Mouse (Mus musculus) spleen, adult 2 months (tissue): ENCODE results near the gene B4galt3. TPM values are rescaled to one million over a fixed set of nuclear protein-coding genes. Genes with fewer than 3 reads are reported as not detected.

ENCODE experiments used
- DNase-seq, 2 experiments: peaks; one replicate each; pipeline versions ENCODE4 v3.0.0 to v3.0.0-alpha.2; 2012 to 2021; ENCODE audit warnings: low spot score in 2 of 2, low read depth in 1 of 2
- H3K27ac ChIP-seq: fragments of 200-500 bp; 2 replicates; pipeline ENCODE4 v1.5.1; 2012; ENCODE audit warnings: low read length, inconsistent platforms; ENCODE audit not compliant: insufficient read depth
- H3K27me3 ChIP-seq: fragments of 200-500 bp; 2 replicates; pipeline ENCODE4 v1.6.1; 2012; ENCODE audit warnings: mild to moderate bottlenecking, moderate library complexity, low read length, inconsistent platforms; ENCODE audit not compliant: control insufficient read depth, insufficient read depth
- H3K36me3 ChIP-seq: fragments of 200-500 bp; 2 replicates; pipeline ENCODE4 v1.6.1; 2012; ENCODE audit warnings: mild to moderate bottlenecking, low read length, inconsistent platforms; ENCODE audit not compliant: control insufficient read depth, insufficient read depth
- H3K4me1 ChIP-seq: fragments of 200-500 bp; 2 replicates; pipeline ENCODE4 v1.6.1; 2011; ENCODE audit warnings: inconsistent platforms; ENCODE audit not compliant: control insufficient read depth, insufficient read depth, insufficient read length
- H3K4me3 ChIP-seq: fragments of 200-500 bp; 2 replicates; pipeline ENCODE4 v1.5.1; 2011; ENCODE audit warnings: mild to moderate bottlenecking, inconsistent platforms; ENCODE audit not compliant: insufficient read depth, insufficient read length; ENCODE audit errors: extremely low read depth
- CTCF ChIP-seq: fragments of 200-500 bp; IDR thresholded peaks from 2 replicates; pipeline ENCODE4 v1.5.1; 2011; ENCODE audit warnings: mild to moderate bottlenecking, inconsistent platforms; ENCODE audit not compliant: insufficient read depth, insufficient read length, insufficient replicate concordance; ENCODE audit errors: extremely low read depth
- POLR2A ChIP-seq: fragments of 200-500 bp; IDR thresholded peaks from 2 replicates; pipeline ENCODE4 v1.6.1; 2011; ENCODE audit warnings: low read depth, low read length, inconsistent platforms
- WGBS: fragments of 180-500 bp; shearing (Covaris S2); methylation state at CpG from one replicate; pipeline ENCODE4 v1.1.7; 2018; 5-methylcytosine and 5-hydroxymethylcytosine counted together
- polyA plus RNA-seq: library from polyadenylated mRNA; depleted of rRNA; stranded (reverse); fragments of >200 nt; gene quantifications from 2 replicates; pipeline ENCODE4 v1.2.3, GENCODE M21; 2012

The B4galt3 gene
- polyA plus RNA-seq, 1 experiment = 59.5 TPM

- Histone ChIP-seq H3K27ac (peak overlapping the region; percentile 58; the same call in 1 of the 2 replicates), H3K4me1 (peaks cover 5% of the 10 kb centered on the region; the same call in 1 of the 2 replicates), H3K36me3 (peaks cover 29% of the 10 kb centered on the region), H3K27me3 (no peaks in the 10 kb centered on the region), H3K4me3 (peak overlapping the region; percentile 46; the same call in 1 of the 2 replicates)
- TF ChIP-seq CTCF (no peak), POLR2A (no peak)
- WGBS = 65% methylated on average over 12 of the region's 12 CpGs
- no peak for DNase-seq
Observed at GRCm38 (mm10) chr1:171232800-171233730, 37.1 kb upstream of the B4galt3 start.

- TF ChIP-seq CTCF (no peak), POLR2A (no peak)
- 13% methylated on average over 14 of the region's 14 CpGs for WGBS
- H3K4me1 ChIP-seq = peaks cover 5% of the 10 kb centered on the region; the same call in 1 of the 2 replicates
- peak within 1 kb of the TSS; percentile 46 for H3K4me3 ChIP-seq
- peak within 1 kb of the TSS; percentile 59 for H3K27ac ChIP-seq
- peaks cover 32% of the 10 kb centered on the region for H3K36me3 ChIP-seq
- DNase-seq = no peak
- no peaks in the 10 kb centered on the region for H3K27me3 ChIP-seq
Observed at GRCm38 (mm10) chr1:171234126-171234525, 36.0 kb upstream of the B4galt3 start, which contains the start of gene Fcer1g. TSS of gene Fcer1g (minus strand) at chr1:171234365.

GRCm38 (mm10) chr1:171234538-171234937 is 35.6 kb upstream of the B4galt3 start:
- WGBS = 77% methylated on average over 4 of the region's 4 CpGs
- H3K27me3 ChIP-seq = no peaks in the 10 kb centered on the region
- H3K4me3 ChIP-seq = no peak overlapping the region
- peaks cover 32% of the 10 kb centered on the region for H3K36me3 ChIP-seq
- peaks cover 5% of the 10 kb centered on the region; the same call in 1 of the 2 replicates for H3K4me1 ChIP-seq
- peak overlapping the region; percentile 59 for H3K27ac ChIP-seq
- DNase-seq = no peak
- TF ChIP-seq POLR2A = no peak
- TF ChIP-seq CTCF = no peak

GRCm38 (mm10) chr1:171235791-171236190 is 34.3 kb upstream of the B4galt3 start:
- no peak for DNase-seq
- peaks cover 41% of the 10 kb centered on the region for H3K36me3 ChIP-seq
- H3K4me3 ChIP-seq = no peak overlapping the region
- TF ChIP-seq POLR2A = no peak
- no peak for TF ChIP-seq CTCF
- peaks cover 5% of the 10 kb centered on the region; the same call in 1 of the 2 replicates for H3K4me1 ChIP-seq
- WGBS = 66% methylated on average over 4 of the region's 4 CpGs
- H3K27ac ChIP-seq = no peak overlapping the region
- no peaks in the 10 kb centered on the region for H3K27me3 ChIP-seq

DNA sequence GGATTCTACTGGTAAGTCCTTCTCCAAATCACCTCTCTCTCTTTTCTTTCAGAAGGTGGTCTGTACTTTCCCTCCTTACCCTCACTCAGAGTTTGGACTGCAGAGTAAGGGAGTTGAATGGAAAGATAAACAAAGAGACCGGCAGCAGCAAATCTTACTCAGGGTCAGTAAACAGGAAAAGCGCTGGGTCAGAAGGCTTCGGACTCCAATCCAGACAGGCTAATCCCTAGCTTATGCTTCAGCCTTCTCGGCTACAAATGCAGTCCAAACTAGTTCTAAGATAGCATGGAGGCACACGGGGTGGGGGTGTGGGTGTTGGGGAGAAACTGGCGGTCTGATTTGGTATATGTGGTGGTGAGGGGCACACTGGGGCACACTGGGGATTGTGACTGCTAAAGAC is 32.7 kb upstream of the B4galt3 start:
- Histone ChIP-seq H3K4me1 (no peaks in the 10 kb centered on the region), H3K27ac (no peak overlapping the region), H3K4me3 (no peak overlapping the region), H3K36me3 (peaks cover 47% of the 10 kb centered on the region), H3K27me3 (no peaks in the 10 kb centered on the region)
- WGBS = 95% methylated on average over 6 of the region's 6 CpGs
- TF ChIP-seq POLR2A = no peak
- no peak for TF ChIP-seq CTCF
- DNase-seq = no peak

DNA sequence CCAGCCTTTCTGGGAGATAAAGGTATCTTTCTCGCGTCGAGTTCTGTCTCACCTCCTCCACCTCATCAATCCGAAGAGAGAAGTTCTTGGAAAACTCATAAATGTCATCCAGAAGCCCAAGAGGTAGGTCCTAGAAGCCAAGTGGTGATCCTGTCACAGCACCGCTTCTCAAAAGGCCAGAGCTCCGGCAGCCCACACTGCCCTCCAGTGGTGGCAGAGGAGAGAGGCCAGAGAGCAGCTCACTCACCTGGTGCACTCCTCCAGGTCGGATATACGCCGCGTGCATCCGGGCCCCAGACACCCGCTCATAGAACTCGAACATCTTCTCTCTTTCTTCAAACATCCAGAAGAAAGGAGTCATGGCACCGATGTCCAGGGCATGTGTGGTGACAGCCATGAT is 31.7 kb upstream of the B4galt3 start:
- Histone ChIP-seq H3K27ac (no peak overlapping the region), H3K27me3 (no peaks in the 10 kb centered on the region), H3K36me3 (peaks cover 51% of the 10 kb centered on the region), H3K4me3 (no peak overlapping the region), H3K4me1 (no peaks in the 10 kb centered on the region)
- whole genome bisulfite sequencing = 73% methylated on average over 14 of the region's 14 CpGs
- TF ChIP-seq CTCF (peak; percentile 86), POLR2A (no peak)
- DNase-seq = peak in 1 of 2 experiments; percentile 48

GRCm38 (mm10) chr1:171239992-171240744 is 30.0 kb upstream of the B4galt3 start:
- no peak overlapping the region for H3K4me3 ChIP-seq
- peaks cover 48% of the 10 kb centered on the region for H3K36me3 ChIP-seq
- 87% methylated on average over 15 of the region's 15 CpGs for WGBS
- no peak for TF ChIP-seq POLR2A
- no peak for TF ChIP-seq CTCF
- no peak for DNase-seq
- H3K27me3 ChIP-seq = no peaks in the 10 kb centered on the region
- no peak overlapping the region for H3K27ac ChIP-seq
- no peaks in the 10 kb centered on the region for H3K4me1 ChIP-seq
